Mouse (Mus musculus) spleen, adult 2 months (tissue): ENCODE measurements around the gene Rln3.

Source experiments
- CTCF ChIP-seq: fragments of 200-500 bp; IDR thresholded peaks from 2 replicates; pipeline ENCODE4 v1.5.1; 2011; ENCODE audit warnings: mild to moderate bottlenecking, inconsistent platforms; ENCODE audit not compliant: insufficient read depth, insufficient read length, insufficient replicate concordance; ENCODE audit errors: extremely low read depth
- POLR2A ChIP-seq: fragments of 200-500 bp; IDR thresholded peaks from 2 replicates; pipeline ENCODE4 v1.6.1; 2011; ENCODE audit warnings: low read depth, low read length, inconsistent platforms

- TF ChIP-seq CTCF (peak; percentile 88), POLR2A (no peak)
These were observed 34.9 kb downstream of the Rln3 start for GRCm38 (mm10) chr8:84009876-84010275.
